Mouse (Mus musculus): Measurements from ENCODE around the gene Papln. TPM values are rescaled to one million over a fixed set of nuclear protein-coding genes. Genes with fewer than 3 reads are reported as not detected.

The Papln gene
- under 1 TPM; 0.24 to 0.99 (median 0.73) TPM for total RNA-seq (2022)

DNA sequence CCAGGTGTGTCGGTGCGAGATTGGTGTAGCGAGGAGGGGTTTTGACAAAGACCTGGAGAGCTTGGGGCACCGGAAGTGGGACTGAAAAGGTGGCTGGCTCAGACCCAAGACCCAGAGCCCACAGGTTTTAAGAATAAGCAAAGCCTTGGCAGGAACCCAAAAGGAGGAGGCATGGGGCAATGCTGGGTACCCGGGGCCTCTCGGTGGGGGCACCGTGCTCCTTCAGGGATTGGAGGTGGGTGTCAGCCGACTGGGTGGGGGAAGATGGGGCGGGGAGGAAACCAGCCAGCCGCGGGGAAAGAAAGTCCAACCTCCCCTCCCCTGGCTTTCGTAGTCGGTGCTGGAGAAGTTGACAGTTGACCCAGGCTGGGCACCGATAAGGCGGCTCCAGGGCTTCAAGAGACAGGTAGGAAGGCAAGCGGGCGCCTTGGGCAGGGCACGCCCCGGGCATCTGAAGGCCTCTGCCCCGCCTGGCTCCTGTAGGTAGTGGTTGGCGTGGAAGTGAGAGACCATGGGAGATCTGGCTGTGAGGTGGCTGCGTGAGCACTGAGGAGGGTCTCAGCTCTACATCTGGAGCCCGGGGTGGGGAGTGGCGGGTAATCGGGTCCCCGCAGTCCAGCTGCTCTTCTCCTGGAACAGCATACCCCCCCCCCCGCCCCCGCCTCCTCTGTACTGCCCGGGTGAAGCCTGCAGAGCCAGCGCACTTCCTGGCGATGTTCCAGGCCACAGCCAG, at the start of gene Papln:
TSS of gene Papln (plus strand) at position 324 of the 733 bp plus-strand sequence.
- no peak for DNase-seq (ENCODE audit: low spot score in 2 of 2)

- DNase-seq (ENCODE audit: low spot score in 2 of 2), result no peak
These were observed 49.7 kb upstream of the Papln start for GRCm38 (mm10) chr12:83713749-83714148.

DNA sequence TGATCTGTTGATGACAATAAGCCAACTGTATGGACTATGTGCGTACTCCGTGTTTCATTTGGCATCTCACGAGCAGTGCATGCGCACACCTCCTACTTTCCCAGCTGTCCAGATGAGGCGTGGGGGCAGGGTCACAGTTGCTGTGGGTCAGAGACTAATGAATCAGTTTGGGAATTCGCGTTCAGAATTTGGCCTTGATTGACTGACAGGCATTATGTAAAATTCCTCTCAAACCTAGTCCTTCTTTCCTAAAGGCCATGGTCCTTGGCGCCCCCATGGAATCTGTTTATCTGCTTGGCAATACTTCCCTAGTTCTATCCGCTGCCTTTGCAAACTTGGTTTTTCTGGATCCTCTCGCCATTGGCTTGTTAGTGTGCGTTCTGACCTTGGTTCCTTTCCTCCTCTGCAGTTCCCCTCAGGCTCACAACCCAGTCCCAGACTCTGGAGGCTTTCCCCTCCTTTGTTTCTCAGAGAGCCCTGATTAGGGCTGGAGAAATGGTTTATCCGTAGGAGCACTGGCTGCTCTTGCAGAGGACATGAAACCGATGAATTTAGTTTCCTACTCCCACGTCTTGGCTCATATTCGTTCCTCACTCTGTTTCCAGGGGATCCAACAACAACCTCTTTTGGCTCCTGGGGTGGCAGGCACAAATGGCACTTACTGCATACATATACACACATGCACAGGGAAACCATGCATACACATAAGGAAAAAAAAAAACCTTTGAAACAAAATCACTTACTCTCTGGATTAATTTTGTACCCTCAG, 46.8 kb upstream of the Papln start:
- DNase-seq (ENCODE audit: low spot score in 2 of 2), result no peak

- no peak for DNase-seq (ENCODE audit: low spot score in 2 of 2)
These were observed 44.0 kb upstream of the Papln start for GRCm38 (mm10) chr12:83719431-83719830.

GRCm38 (mm10) chr12:83721281-83721680, 42.2 kb upstream of the Papln start:
- DNase-seq (ENCODE audit: low spot score in 2 of 2), result peak in 1 of 2 experiments; percentile 10

GRCm38 (mm10) chr12:83723037-83723436, 40.4 kb upstream of the Papln start:
- DNase-seq (ENCODE audit: low spot score in 2 of 2), result no peak

- no peak for DNase-seq (ENCODE audit: low spot score in 2 of 2)
These were observed 36.7 kb upstream of the Papln start for GRCm38 (mm10) chr12:83726510-83727308.

DNA sequence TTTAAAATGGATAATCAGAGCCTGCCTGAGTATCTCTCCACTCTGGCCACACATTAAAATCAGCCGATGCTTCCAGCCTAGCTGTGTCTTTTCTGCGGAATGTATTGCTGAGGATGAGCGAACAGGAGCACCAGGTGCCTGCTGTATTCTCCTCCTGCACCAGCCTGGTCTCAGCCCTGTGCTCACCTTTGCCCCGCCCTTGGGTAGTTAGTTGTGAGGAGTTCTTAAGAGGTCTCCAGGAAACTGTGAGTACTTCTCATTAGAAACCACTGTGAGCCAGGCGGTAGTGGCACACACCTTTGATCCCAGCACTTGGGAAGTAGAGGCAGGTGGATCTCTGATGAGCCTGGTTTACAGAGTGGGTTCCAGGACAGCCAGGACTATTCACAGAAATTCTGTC, 31.2 kb upstream of the Papln start:
- no peak for DNase-seq (ENCODE audit: low spot score in 2 of 2)

- DNase-seq (ENCODE audit: low spot score in 2 of 2), result no peak
These were observed 29.4 kb upstream of the Papln start for GRCm38 (mm10) chr12:83734047-83734446.

DNA sequence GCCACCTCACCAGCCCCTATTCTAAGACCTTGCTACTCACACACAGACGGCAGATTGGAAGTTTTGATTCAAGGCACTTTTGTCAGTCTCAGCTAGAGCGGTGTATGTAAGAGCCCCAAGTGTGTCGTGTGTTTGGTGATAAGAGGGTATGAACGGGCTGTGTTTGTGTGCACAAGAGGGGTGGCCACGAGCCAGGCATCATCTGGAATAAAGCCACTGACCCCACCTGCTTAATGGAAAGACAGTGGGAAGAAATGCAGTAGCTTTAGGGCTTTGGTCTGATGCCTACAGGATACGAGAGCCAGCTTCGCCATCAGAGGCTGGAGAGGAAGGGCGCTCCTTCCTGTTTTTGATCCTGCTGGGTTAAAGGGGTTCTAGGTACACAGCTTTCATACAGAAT, 27.2 kb upstream of the Papln start:
- no peak for DNase-seq (ENCODE audit: low spot score in 2 of 2)

DNA sequence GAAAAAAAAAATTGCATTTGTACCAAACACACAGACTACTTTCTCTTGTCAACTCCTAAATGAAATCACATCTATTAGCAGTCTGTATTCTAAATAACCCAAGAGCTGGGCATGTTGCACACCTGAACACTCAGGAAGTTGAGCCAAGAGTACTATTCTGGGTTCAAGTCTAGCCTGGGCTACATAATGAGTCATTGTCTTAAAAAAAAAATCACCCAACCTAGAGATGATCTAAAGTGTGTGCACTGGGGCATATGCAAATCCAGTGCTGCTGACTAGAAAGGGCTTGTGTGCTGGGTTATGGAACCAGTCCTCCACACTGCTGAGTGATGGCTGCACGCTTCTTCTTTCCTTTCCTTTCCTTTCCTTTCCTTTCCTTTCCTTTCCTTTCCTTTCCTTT, 24.8 kb upstream of the Papln start:
- DNase-seq (ENCODE audit: low spot score in 2 of 2), result no peak

GRCm38 (mm10) chr12:83741722-83742121, 21.7 kb upstream of the Papln start:
- DNase-seq (ENCODE audit: low spot score in 2 of 2), result no peak

DNA sequence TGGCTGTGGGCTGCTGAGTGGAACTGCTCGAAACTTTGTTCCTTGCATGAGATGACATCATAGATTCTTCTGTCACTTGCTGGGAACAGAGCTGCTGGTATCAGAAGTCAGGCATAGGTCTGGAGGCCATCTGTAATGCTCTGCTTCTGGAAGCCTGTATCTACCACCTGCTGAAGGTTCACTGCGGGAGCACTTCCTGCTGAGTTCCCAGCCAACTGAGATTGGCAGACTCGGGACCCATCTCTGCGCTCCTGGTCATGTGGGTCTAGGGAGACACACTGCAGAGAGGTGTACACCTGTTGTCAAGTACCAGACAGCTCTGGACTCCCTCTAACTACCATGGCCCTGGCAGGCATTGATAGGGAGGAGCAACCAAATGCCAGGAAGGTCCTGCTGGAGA, 20.6 kb upstream of the Papln start:
- DNase-seq (ENCODE audit: low spot score in 2 of 2), result no peak

DNA sequence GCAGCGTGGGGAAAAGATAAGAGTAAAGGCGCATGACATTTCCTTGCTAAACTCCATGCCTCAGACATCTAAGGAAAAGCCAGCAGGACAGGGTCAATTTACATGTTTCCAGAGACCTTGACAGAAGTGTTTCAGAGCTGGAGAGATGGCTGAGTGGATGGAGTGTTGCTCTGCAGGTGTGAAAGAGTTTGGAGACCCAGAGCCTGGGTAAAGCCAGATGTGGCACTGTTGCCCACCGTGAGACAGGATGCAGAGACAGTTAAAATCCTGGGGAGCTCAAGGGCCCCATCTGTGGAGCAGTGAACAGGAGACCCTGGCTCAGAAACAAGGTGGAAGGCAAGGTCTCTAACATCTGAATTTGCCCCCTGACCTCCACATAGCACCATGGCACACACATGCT, 19.7 kb upstream of the Papln start:
- no peak for DNase-seq (ENCODE audit: low spot score in 2 of 2)

- DNase-seq (ENCODE audit: low spot score in 2 of 2), result no peak
These were observed 14.2 kb upstream of the Papln start for GRCm38 (mm10) chr12:83749186-83749585.

DNA sequence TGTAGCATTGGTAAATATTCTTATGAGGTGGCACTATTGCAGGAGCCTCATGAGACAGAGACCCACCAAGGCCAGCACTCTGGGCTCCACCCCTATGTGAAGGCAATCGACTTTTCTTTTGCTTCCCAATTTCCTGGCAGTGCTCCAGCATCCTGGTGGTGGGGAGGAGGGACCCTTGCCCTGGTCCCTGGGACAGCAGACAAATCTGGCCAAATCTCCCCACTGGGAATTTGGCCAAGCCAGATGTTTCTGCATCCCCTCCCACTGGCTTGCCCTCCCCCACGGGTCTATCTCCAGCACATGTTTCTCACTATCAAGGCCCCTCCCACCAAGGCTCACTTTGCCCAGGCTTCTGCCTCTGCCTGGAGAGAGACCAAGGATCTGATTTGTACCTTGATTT, 10.9 kb upstream of the Papln start:
- peak in 1 of 2 experiments; percentile 23 for DNase-seq (ENCODE audit: low spot score in 2 of 2)

DNA sequence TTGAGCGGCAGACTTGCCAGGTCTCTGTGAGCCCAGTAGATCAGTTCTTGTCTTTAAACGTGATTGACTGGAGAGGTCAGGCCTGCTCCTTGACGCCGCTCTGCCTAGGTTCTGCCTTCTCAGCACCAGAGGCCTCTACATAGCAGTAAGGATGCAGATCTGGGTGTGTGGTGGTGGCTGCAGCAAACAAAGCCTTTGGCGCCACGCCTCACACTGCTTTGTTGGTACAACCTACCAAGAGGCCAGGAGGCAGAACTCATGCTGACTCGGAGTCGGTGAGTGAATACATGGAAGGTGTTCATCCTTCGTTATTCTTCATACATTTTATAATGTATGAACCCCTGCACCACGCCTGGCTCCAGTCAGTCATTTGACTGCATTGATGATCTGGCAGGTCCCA, 4.7 kb upstream of the Papln start:
- DNase-seq (ENCODE audit: low spot score in 2 of 2), result no peak

GRCm38 (mm10) chr12:83760201-83760600, 3.2 kb upstream of the Papln start:
- no peak for DNase-seq (ENCODE audit: low spot score in 2 of 2)

GRCm38 (mm10) chr12:83762706-83763105, 728 bp upstream of the Papln start:
- DNase-seq (ENCODE audit: low spot score in 2 of 2), result no peak

GRCm38 (mm10) chr12:83764044-83764365, 571 bp downstream of the Papln start:
- DNase-seq (ENCODE audit: low spot score in 2 of 2), result no peak

DNA sequence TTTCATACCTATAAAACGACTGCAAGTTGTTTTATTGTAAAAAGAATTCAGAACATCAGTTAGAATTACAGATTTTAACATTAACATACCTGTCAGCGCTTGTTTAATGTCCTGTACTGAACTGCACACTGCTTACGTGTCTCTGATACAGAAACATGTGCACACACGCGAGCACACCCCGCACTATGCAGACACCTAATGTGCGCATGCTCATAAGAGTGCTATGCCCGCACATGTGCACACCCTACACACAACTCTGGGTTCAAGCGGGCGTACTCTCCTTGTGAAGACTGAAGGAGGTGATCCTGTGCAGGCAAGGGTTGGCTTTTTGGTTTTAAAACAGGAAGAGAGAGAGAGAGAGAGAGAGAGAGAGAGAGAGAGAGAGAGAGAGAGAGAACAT, 1.1 kb downstream of the Papln start:
- no peak for DNase-seq (ENCODE audit: low spot score in 2 of 2)

DNA sequence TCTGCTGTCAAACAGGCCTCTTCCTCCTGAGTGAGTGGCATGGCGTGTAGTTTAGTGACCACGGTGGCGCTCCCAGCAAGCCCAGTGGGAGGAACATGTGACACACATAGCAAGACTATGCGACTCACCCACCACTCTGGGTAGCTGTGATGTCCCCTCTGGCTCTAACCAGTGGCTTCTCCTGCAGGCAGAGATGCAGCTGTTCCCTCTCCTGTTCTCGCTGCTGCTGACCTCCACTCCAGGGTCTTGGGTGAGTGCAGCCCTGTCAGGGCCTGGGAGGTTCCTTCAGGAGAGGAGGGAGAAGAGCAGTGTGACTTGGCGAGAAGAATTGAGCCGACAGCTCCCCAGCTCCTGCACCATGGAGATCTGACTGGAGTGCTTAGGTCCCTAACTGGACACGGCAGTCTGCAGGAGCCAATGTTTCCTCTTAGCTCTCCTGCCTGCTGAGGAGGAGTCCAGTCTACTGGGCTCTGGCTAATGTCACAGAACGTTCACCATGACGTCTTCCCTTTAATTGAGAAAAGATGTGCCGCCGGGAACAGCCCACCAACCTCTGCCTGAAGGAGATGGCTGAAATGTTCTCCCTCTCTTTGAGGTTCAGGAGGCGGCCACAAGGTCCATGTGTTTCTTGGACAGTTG, 2.6 kb downstream of the Papln start:
- no peak for DNase-seq (ENCODE audit: low spot score in 2 of 2)

Measured in gastrocnemius, adult 8-10 months (tissue).